Mouse (Mus musculus) E14TG2a.4 (cell line): Measurements from ENCODE around the gene Mast3.

Experiments
- H3K27me3 ChIP-seq: 2 replicates; pipeline ENCODE4 v1.6.1; 2014; ENCODE audit warnings: low read length, control low read depth; ENCODE audit not compliant: insufficient read depth
- H3K36me3 ChIP-seq: 2 replicates; pipeline ENCODE4 v1.6.1; 2014; ENCODE audit warnings: low read length, control low read depth; ENCODE audit not compliant: insufficient read depth
- H3K4me1 ChIP-seq: replicated peaks from 2 replicates; pipeline ENCODE4 v1.6.1; 2014; ENCODE audit warnings: low read depth, low read length, control low read depth
- H3K4me3 ChIP-seq: replicated peaks from 2 replicates; pipeline ENCODE4 v1.5.1; 2014; ENCODE audit warnings: mild to moderate bottlenecking, low read length
- H3K9me3 ChIP-seq: 2 replicates; pipeline ENCODE4 v1.6.1; 2014; ENCODE audit warnings: low read length, control low read depth
- CTCF ChIP-seq: conservative IDR thresholded peaks from 2 replicates; pipeline ENCODE4 v1.5.1; 2014; ENCODE audit warnings: low read length
- NANOG ChIP-seq: IDR thresholded peaks from 2 replicates; pipeline ENCODE4 v1.6.1; 2014; ENCODE audit warnings: borderline replicate concordance, low read length, mixed read lengths
- POU5F1 ChIP-seq: IDR thresholded peaks from 2 replicates; pipeline ENCODE4 v1.6.1; 2014; ENCODE audit warnings: low read length, borderline replicate concordance

Gene Mast3

DNA sequence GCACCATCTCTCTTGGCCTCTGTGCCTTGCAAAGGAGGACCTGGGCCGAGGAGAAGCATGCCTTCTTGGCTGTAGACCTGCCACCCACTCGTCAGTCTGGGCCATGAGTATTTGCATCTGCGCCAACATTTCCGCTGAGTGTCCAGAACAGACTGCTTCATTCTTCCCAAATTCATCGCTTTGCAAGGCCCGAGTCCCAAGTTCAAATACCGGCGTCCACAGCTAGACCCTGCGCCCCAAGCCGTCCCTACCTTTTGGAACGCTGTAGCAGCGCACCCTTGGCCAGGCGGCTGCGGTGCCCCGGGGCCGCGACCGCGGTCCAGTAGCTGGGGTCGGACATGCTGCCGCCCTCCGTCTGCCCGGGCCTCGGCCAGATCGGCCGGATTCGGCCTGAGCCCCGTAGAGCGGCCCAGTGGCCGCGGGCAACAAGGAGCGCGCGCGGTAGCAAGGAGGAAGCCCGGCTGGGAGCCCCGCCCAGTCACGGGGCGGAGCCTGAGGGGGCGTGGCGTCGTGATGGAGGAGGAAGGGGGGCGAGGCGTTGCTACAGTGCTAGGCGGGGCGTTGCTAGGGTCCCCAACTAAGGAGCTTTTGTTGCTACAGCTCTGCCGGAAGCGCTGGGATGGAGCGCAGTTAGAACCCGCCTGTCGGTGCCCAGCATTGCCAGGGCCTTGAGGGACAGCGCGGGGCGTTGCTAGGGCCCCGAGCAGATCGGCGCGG, 12.7 kb downstream of the Mast3 start:
- H3K9me3 ChIP-seq = no peaks in the 10 kb centered on the region
- H3K27me3 ChIP-seq = peaks cover 27% of the 10 kb centered on the region
- TF ChIP-seq CTCF (no peak), NANOG (no peak), POU5F1 (no peak)

DNA sequence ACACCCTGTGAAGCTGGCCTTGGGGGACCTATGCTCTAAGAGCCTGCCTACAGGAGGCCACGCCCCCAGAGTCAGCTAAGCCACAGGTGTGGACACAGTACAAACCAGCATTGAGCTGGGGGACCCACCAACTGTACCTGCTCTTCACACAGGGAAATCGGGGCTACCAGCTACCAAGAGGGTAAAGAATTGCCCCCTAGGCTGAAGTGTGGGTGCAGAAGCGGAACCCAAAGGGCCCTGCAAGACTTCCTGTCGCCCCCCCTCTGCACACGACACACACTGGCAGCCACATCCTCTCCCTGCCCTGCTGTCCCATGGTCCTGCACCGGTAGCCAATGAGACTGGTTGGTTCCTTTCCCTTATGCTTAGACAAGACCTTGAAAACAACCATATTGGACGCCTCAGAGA, 13.6 kb downstream of the Mast3 start:
- Histone ChIP-seq H3K27me3 (peaks cover 24% of the 10 kb centered on the region), H3K4me1 (peaks cover 62% of the 10 kb centered on the region), H3K36me3 (peaks cover 26% of the 10 kb centered on the region), H3K9me3 (no peaks in the 10 kb centered on the region), H3K4me3 (peak overlapping the region; percentile 89)
- TF ChIP-seq POU5F1 (no peak), NANOG (no peak)

More for the DNA sequence above, 12.7 kb downstream of the Mast3 start:
- peaks cover 56% of the 10 kb centered on the region for H3K4me1 ChIP-seq
- peaks cover 18% of the 10 kb centered on the region for H3K36me3 ChIP-seq
- peak overlapping the region; percentile 89 for H3K4me3 ChIP-seq

DNA sequence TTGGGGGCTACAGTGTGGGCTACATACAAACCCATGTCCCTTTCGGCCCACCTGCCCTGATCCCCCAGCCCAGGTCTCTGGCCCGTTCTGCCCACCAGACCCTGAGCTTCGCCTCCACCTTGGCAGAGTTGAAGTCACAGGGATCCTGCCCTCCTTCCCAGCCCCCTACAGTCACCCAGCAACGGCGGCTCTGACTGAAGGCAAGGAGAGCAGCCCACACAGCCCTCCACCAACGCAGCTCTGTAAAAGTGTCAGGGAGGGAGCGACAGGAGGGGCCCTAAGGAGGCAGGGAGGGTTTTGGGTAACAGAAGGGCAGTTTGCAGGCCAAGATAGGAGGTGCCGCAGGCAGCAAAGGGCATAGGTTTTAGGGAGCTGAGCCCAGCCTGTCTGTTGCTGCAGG, 14.0 kb downstream of the Mast3 start:
- Histone ChIP-seq H3K4me3 (peak overlapping the region; percentile 89; the same call in 1 of the 2 replicates), H3K4me1 (peaks cover 62% of the 10 kb centered on the region), H3K36me3 (peaks cover 30% of the 10 kb centered on the region), H3K9me3 (no peaks in the 10 kb centered on the region), H3K27me3 (peaks cover 20% of the 10 kb centered on the region)
- TF ChIP-seq POU5F1 = no peak
- no peak for TF ChIP-seq NANOG

DNA sequence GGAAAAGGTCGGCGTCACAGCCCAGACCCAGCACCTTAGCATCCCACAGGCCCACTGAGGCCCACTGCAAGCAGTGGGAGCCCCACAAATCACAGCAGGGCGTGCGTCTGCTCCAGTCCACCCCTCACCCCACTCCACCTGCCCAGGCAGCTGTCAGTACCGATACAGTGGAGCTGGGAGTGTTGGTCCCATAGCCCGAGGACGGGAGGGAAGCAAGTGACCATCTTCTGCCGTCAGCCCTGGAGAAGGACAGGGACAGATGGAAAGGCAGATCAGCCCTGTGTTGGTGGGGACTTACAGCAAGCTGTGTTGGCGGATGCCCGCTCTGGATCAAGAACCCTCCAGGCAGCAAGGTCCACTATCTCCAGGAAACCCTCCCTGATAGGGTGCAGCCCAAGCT, 15.8 kb downstream of the Mast3 start:
- TF ChIP-seq POU5F1 (no peak), CTCF (no peak), NANOG (no peak)
- Histone ChIP-seq H3K4me1 (peaks cover 79% of the 10 kb centered on the region), H3K4me3 (peak overlapping the region; percentile 66; the same call in 1 of the 2 replicates), H3K36me3 (peaks cover 48% of the 10 kb centered on the region), H3K9me3 (no peaks in the 10 kb centered on the region), H3K27me3 (peaks cover 5% of the 10 kb centered on the region)

DNA sequence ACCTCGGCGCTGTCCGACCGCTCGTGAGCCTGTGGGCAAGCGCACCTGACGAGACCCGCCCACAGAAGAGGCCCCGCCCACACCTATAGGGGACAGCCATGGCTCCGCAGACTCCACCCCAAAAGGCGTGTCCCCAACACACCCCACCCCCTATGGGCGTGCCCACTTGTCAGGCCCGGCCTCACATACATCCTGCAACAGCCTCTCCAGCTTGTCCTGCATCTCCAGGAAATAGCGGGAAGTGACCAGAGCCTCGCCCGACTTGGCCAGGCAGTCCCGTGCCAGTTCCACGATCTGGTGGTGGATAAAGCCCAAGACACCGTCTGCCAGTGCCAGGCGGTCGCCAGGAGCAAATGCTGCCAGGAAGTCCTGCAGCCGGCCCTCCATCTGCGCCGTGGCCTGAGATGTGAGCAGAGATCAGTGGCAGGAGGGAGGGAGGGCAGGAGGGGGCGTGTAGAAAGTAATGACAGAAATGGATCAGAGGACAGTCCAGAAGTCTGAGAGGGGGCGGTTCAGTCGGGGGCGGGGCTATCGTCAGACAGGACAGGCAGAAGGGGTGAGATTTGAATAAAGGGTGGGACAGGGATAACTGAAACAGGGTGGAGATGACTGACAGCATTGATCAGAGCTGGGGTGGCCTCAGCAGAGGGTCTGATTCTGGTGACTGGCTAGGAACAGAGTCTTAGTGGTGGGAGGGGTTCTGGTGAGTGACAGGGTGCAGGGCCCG, 16.8 kb downstream of the Mast3 start:
- Histone ChIP-seq H3K4me1 (peaks cover 77% of the 10 kb centered on the region), H3K4me3 (peak overlapping the region; percentile 66), H3K27me3 (no peaks in the 10 kb centered on the region; the same call in 1 of the 2 replicates), H3K36me3 (peaks cover 58% of the 10 kb centered on the region), H3K9me3 (no peaks in the 10 kb centered on the region)
- TF ChIP-seq NANOG (no peak), CTCF (no peak), POU5F1 (no peak)

DNA sequence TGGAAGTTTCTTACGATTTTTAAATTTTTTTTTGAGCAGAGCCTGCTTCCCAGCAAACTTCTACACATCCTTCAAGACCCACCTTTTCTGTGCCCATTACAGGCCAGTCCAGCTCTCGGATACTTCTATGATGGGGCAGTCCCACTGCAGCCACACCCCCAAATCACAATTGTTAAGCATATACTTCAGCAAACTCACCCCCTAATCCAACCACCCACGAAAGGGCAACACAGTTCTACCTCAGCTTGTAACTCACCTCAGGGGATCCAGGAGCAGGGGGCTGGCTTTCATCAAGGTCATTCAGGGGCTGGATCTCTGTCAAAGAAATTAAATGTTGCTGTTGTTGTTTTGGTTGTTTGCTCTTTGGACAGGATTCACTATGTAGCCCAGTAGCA, 17.8 kb downstream of the Mast3 start:
- TF ChIP-seq NANOG (no peak), CTCF (no peak), POU5F1 (no peak)
- no peaks in the 10 kb centered on the region for H3K9me3 ChIP-seq

DNA sequence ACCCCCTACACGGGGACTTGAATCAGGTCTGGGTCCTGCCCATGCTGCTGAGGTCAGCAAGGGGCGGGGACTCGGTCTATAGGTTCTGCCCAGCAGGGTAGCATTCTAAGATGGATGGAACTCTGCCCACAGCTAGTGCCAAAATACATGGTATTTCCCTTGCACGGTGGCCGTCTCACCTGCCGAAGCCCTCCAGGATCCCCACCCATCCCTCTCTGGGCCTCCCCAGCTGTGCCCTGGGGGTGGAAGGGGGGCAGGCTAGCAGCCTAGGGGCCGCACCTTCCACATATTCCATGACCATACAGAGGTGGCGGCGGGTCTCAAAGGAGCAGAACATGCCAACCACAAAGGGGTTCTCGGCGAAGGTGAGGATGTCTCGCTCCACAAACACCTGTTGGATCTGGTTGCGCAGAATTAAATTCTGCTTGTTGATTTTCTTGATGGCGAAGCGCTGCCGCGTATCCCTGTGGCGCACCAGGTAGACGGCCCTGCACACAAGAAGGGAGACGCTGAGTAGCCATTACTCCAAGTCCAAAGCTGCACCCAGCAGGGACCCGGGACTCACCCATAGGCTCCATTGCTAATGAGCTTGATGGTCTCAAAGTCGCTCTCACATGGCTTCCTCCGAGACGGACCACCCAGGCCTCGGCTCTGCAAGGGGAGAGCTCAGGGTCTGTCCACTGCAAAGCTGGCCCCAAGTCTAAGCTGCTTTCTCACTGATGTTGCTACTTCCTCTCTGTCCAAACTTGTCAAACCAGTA, 18.4 kb downstream of the Mast3 start:
- TF ChIP-seq POU5F1 = no peak
- TF ChIP-seq NANOG = no peak
- TF ChIP-seq CTCF = no peak
- peaks cover 68% of the 10 kb centered on the region for H3K36me3 ChIP-seq
- H3K27me3 ChIP-seq = no peaks in the 10 kb centered on the region; the same call in 1 of the 2 replicates
- no peaks in the 10 kb centered on the region for H3K9me3 ChIP-seq
- H3K4me1 ChIP-seq = peaks cover 71% of the 10 kb centered on the region
- H3K4me3 ChIP-seq = peak overlapping the region; percentile 52

More for the DNA sequence above, 17.8 kb downstream of the Mast3 start:
- Histone ChIP-seq H3K4me1 (peaks cover 74% of the 10 kb centered on the region), H3K27me3 (no peaks in the 10 kb centered on the region; the same call in 1 of the 2 replicates), H3K36me3 (peaks cover 62% of the 10 kb centered on the region), H3K4me3 (peak overlapping the region; percentile 66)

DNA sequence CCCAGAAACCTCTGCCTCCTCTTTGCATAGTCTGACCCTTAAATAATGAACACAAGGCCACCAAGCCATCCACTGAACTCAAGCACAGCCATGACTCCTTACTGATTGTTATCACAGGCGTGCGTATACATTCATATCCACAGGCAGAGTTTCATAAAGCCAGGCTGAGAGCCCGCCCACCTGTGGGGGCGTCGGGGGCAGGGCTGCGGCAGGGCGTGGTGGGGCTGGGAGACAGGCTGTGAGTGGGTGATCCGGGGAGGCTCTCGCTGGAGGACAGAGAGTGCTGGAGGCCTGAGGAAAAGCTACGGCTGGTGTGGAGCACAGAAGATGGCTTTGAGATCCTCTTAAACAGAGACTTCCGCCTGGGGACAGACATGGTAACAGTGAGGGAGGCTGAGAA, 24.8 kb downstream of the Mast3 start:
- peaks cover 68% of the 10 kb centered on the region for H3K4me1 ChIP-seq
- H3K9me3 ChIP-seq = no peaks in the 10 kb centered on the region
- H3K4me3 ChIP-seq = peak overlapping the region; percentile 73
- peaks cover 70% of the 10 kb centered on the region for H3K36me3 ChIP-seq
- TF ChIP-seq POU5F1 = no peak
- TF ChIP-seq CTCF = no peak
- no peak for TF ChIP-seq NANOG
- H3K27me3 ChIP-seq = peaks cover 3% of the 10 kb centered on the region; the same call in 1 of the 2 replicates
